Mouse (Mus musculus): ENCODE data around the gene 0610009B22Rik. TPM values are rescaled to one million over a fixed set of nuclear protein-coding genes. Genes with fewer than 3 reads are reported as not detected.
A peak's percentile ranks its signal among the peaks of the same experiment; 100 is the strongest.

Gene 0610009B22Rik
- total RNA-seq, 4 experiments from 2014 or later, result 45.7 to 63.8 (median 50.0) TPM

GRCm38 (mm10) chr11:51658705-51659104 lies 30.0 kb downstream of the 0610009B22Rik start:
- no peak for DNase-seq

GRCm38 (mm10) chr11:51658291-51658690 lies 30.4 kb downstream of the 0610009B22Rik start:
- no peak for DNase-seq

- DNase-seq, result no peak
Measured at GRCm38 (mm10) chr11:51656798-51657521, 31.7 kb downstream of the 0610009B22Rik start.

- no peak for DNase-seq
Measured at GRCm38 (mm10) chr11:51654891-51655290, 33.8 kb downstream of the 0610009B22Rik start.

- no peak for DNase-seq
Measured at GRCm38 (mm10) chr11:51653736-51654135, 34.9 kb downstream of the 0610009B22Rik start.

GRCm38 (mm10) chr11:51652889-51653418 lies 35.7 kb downstream of the 0610009B22Rik start:
- DNase-seq, result no peak

- DNase-seq, result peak; percentile 74
Measured at GRCm38 (mm10) chr11:51650691-51651515, 37.8 kb downstream of the 0610009B22Rik start, which contains the start of the genes N4bp3 and D930048N14Rik. TSS of gene N4bp3 (minus strand) at chr11:51650842. TSS of gene D930048N14Rik (plus strand) at chr11:51650954.

- no peak for DNase-seq
Measured at GRCm38 (mm10) chr11:51650261-51650660, 38.4 kb downstream of the 0610009B22Rik start.

GRCm38 (mm10) chr11:51649889-51650199 lies 38.8 kb downstream of the 0610009B22Rik start:
- no peak for DNase-seq

GRCm38 (mm10) chr11:51649111-51649888 lies 39.4 kb downstream of the 0610009B22Rik start:
- DNase-seq, result no peak

GRCm38 (mm10) chr11:51648566-51648965 lies 40.1 kb downstream of the 0610009B22Rik start:
- DNase-seq, result no peak

- DNase-seq, result peak; percentile 59
Measured at GRCm38 (mm10) chr11:51646751-51647667, 41.7 kb downstream of the 0610009B22Rik start.

- no peak for DNase-seq
Measured at GRCm38 (mm10) chr11:51646245-51646644, 42.4 kb downstream of the 0610009B22Rik start.

- no peak for DNase-seq
Measured at GRCm38 (mm10) chr11:51645293-51645692, 43.4 kb downstream of the 0610009B22Rik start.

GRCm38 (mm10) chr11:51644217-51644616 lies 44.5 kb downstream of the 0610009B22Rik start:
- no peak for DNase-seq

- DNase-seq, result no peak
Measured at GRCm38 (mm10) chr11:51643761-51644160, 44.9 kb downstream of the 0610009B22Rik start.

GRCm38 (mm10) chr11:51643202-51643601 lies 45.5 kb downstream of the 0610009B22Rik start:
- no peak for DNase-seq

GRCm38 (mm10) chr11:51640748-51641147 lies 47.9 kb downstream of the 0610009B22Rik start:
- DNase-seq, result no peak

GRCm38 (mm10) chr11:51638497-51638896 lies 50.2 kb downstream of the 0610009B22Rik start:
- DNase-seq, result no peak

GRCm38 (mm10) chr11:51637971-51638414 lies 50.7 kb downstream of the 0610009B22Rik start:
- no peak for DNase-seq

- no peak for DNase-seq
Measured at GRCm38 (mm10) chr11:51636323-51636684, 52.4 kb downstream of the 0610009B22Rik start.
